Mouse (Mus musculus) kidney, adult 2 months (tissue): ENCODE measurements around the gene Ccm2l. TPM values are rescaled to one million over a fixed set of nuclear protein-coding genes. Genes with fewer than 3 reads are reported as not detected.

Experiments
- DNase-seq: peaks from one replicate; pipeline ENCODE4 v3.0.0; 2021
- H3K27ac ChIP-seq: fragments of 200-500 bp; 2 replicates; pipeline ENCODE4 v1.5.1; 2012; ENCODE audit warnings: low read depth, low read length, control low read depth, inconsistent platforms; ENCODE audit not compliant: insufficient read depth
- H3K27me3 ChIP-seq: fragments of 200-500 bp; replicated peaks from 2 replicates; pipeline ENCODE4 v1.6.1; 2012; ENCODE audit warnings: mild to moderate bottlenecking, moderate library complexity, low read length, inconsistent platforms; ENCODE audit not compliant: control insufficient read depth, insufficient read depth
- H3K36me3 ChIP-seq: fragments of 200-500 bp; 2 replicates; pipeline ENCODE4 v1.6.1; 2012; ENCODE audit warnings: mild to moderate bottlenecking, moderate library complexity, low read length, inconsistent platforms; ENCODE audit not compliant: control insufficient read depth, insufficient read depth
- H3K4me1 ChIP-seq: fragments of 200-500 bp; 2 replicates; pipeline ENCODE4 v1.6.1; 2011; ENCODE audit warnings: low read length; ENCODE audit not compliant: control insufficient read depth, insufficient read depth
- H3K4me3 ChIP-seq: fragments of 200-500 bp; 2 replicates; pipeline ENCODE4 v1.5.1; 2011; ENCODE audit warnings: mild to moderate bottlenecking, low read depth, low read length, control low read depth; ENCODE audit not compliant: insufficient read depth
- CTCF ChIP-seq: fragments of 200-500 bp; conservative IDR thresholded peaks from 2 replicates; pipeline ENCODE4 v1.5.1; 2011; ENCODE audit warnings: low read depth, mild to moderate bottlenecking, control low read depth, low read length, moderate library complexity, mixed read lengths; ENCODE audit not compliant: insufficient read depth, insufficient read length
- POLR2A ChIP-seq: fragments of 200-500 bp; IDR thresholded peaks from one replicate; pipeline ENCODE4 v1.6.1; 2011; ENCODE audit warnings: low read depth, low read length, control low read depth
- WGBS: fragments of 180-500 bp; shearing (Covaris S2); methylation state at CpG from one replicate; pipeline ENCODE4 v1.1.7; 2018; 5-methylcytosine and 5-hydroxymethylcytosine counted together
- polyA plus RNA-seq: library from polyadenylated mRNA; depleted of rRNA; stranded (reverse); fragments of >200 nt; gene quantifications from 2 replicates; pipeline ENCODE4 v1.2.3, GENCODE M21; 2012

The Ccm2l gene
- polyA plus RNA-seq, 1 experiment: 23.0 TPM

DNA sequence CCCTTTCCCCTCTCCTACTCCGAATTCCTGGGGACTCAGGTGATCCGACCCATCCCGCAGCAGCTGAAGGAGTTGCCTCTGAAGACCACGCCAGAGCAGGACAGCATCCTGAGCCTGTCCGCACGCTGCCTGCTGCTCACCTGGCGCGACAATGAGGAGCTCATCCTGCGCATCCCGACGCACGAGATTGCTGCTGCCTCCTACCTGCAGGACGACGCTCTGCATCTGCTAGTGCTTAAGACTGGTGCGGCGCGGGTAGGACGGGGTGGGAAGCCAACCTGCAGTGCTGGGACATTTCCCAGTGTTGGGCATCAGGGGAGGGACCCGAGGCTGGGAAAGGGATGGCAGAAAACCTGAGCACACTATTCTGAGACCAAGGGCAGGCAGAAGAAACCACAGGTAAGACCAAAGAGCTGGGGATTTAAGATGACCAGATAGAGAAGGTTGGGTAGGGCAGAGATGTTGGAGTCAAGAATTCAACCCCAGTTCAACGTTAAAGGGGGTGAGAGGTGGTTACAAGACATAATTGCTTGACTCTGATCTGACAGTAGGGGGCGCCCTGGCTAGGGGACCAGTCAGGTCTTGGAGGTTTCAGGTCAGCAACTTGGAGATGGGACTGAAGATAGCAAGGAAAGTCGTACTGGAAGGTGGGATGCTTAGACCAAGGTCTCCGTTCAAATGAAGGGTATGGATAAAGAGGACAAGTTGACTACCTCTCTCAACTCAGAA lies 5.2 kb downstream of the Ccm2l start:
- Histone ChIP-seq H3K4me1 (no peaks in the 10 kb centered on the region), H3K27ac (no peak overlapping the region), H3K27me3 (peaks cover 2% of the 10 kb centered on the region; the same call in 1 of the 2 replicates), H3K36me3 (no peaks in the 10 kb centered on the region), H3K4me3 (no peak overlapping the region)
- peak; percentile 36 for DNase-seq
- 23% methylated on average over 23 of the region's 23 CpGs for WGBS
- peak; percentile 74 for TF ChIP-seq CTCF
- no peak for TF ChIP-seq POLR2A

DNA sequence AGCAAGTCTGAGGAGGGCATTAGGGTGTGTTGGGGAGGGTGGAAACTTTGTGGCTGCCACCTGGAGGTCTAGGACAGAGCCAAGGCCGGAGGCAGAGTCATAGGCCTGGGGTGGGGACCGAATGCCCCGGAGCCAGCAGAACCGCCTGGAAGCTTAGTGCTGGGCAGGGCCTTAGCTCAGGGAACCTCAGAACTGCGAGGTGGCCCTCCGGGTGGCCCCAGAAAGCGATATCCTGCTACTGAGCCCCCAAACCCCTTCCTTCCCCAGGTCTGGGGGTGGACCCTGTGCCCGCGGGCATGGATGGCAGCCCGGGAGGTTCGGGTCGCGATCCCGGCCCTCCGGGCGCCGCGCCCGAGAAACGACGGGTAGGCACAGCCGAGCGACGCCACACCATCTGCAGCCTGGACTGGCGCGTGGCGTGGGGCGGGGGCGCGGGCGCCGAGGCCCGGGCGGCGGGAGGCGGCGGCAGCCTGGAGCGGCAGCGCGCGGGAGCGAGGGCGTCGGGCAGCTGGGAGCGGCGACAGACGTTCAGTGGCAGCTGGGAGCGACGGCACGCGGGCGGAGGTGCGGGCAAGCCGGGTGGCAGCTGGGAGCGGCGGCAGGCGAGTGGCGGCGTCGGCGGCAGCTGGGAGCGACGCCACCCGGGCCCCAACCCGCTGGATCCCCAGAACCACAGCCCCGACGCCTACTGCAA lies 5.9 kb downstream of the Ccm2l start:
- no peaks in the 10 kb centered on the region for H3K4me1 ChIP-seq
- H3K27me3 ChIP-seq: peaks cover 2% of the 10 kb centered on the region; the same call in 1 of the 2 replicates
- TF ChIP-seq CTCF: no peak
- no peak for TF ChIP-seq POLR2A
- no peak for DNase-seq
- H3K27ac ChIP-seq: no peak overlapping the region
- 39% methylated on average over 67 of the region's 67 CpGs for WGBS
- H3K36me3 ChIP-seq: no peaks in the 10 kb centered on the region
- H3K4me3 ChIP-seq: no peak overlapping the region

DNA sequence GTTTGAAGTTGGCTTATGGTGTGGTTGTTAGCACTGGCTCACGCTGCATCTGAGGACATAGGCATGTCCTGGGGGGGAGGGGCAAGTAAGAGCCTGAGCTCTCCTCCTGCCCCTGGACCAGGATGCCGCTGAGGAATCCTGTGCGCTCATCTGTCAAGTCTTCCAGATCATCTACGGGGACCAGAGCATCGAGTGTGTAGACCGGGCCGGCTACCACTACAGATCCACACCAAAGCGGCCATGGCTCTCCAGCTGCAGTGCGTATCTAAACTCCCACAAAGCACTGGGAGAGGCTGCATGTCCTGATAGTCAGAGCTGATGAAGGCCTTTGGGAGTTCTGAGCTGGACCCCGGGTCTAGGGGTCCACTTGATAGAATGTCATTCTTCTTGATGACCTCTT lies 8.9 kb downstream of the Ccm2l start:
- no peaks in the 10 kb centered on the region for H3K36me3 ChIP-seq
- H3K4me1 ChIP-seq: no peaks in the 10 kb centered on the region
- H3K4me3 ChIP-seq: no peak overlapping the region
- 79% methylated on average over 10 of the region's 10 CpGs for WGBS
- peaks cover 2% of the 10 kb centered on the region; the same call in 1 of the 2 replicates for H3K27me3 ChIP-seq
- TF ChIP-seq CTCF: no peak
- TF ChIP-seq POLR2A: no peak
- DNase-seq: no peak
- H3K27ac ChIP-seq: no peak overlapping the region

DNA sequence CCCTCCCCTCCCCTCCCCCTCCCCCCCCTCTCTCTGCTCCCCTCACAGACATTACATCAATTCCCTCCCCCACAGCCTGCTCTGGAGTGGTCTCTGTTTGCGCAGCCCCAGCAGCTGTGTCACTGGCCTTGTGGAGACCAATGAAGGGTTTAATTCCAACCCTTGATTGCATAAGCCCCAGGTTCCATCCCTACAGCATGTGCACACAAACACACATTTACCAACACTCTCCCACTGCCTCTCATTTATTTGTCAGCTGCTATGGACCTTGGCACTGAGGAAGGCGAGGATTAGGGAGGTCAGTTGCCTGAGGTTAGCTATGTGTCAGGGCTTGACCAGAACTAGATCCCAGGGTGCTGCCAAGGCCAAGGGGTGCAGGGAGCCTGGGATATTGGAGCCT lies 10.2 kb downstream of the Ccm2l start:
- Histone ChIP-seq H3K4me3 (no peak overlapping the region), H3K27ac (no peak overlapping the region), H3K36me3 (no peaks in the 10 kb centered on the region), H3K4me1 (no peaks in the 10 kb centered on the region), H3K27me3 (peaks cover 2% of the 10 kb centered on the region; the same call in 1 of the 2 replicates)
- no peak for TF ChIP-seq CTCF
- TF ChIP-seq POLR2A: no peak
- DNase-seq: no peak
- WGBS: 48% methylated on average over 2 of the region's 2 CpGs

DNA sequence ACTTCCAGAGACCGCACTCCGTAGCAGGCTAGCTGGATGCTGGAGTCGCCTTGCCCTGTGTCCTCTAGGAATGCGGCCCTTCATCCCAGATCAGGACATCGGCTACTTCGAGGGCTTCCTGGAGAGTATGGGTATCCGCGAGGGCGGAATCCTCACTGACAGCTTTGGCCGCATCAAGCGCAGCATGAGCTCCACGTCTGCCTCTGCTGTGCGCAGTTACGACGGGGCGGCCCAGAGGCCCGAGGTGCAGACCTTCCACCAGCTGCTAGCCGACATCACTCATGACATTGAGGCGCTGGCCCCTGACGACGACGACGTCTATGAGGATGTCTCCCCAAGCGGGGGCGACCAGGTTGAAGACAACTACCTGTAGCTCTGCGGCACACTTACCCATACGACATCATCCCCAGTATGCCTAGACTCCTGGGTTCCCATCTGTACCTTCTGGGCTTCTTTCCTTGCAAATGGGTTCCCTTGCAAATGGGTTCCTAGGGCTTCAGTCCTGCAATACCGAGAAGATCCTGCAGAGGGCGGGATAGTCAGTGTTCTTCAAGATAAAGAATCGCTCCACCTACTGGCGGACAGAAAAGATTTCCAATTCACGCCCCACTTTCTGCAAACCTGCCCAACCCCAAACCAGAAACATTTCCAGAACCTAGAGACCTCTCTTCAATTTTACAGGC lies 15.2 kb downstream of the Ccm2l start:
- Histone ChIP-seq H3K27ac (no peak overlapping the region), H3K36me3 (no peaks in the 10 kb centered on the region), H3K4me3 (no peak overlapping the region), H3K27me3 (no peaks in the 10 kb centered on the region), H3K4me1 (peaks cover 4% of the 10 kb centered on the region; the same call in 1 of the 2 replicates)
- peak; percentile 83 for DNase-seq
- TF ChIP-seq CTCF (peak; percentile 98), POLR2A (no peak)
- WGBS: 40% methylated on average over 32 of the region's 32 CpGs

DNA sequence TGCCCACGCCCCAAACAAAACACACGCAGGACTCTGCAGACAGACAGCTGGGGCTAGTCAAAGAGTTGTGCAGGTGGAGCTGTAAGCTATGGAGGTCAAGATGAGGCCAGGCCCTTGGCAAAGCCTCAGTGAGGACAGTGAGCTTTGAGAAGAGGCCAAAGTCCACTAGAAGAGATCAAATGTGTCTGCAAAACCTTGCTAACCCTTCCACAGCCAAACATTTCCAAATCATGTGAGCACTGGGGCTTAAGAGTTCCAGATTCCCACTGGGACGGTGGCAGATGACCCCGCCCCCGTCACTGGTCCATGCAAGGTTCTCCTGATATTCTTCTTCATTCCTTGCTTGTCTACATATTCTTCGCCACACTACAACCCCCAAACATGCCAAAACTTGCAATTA lies 16.1 kb downstream of the Ccm2l start:
- TF ChIP-seq CTCF (no peak), POLR2A (no peak)
- H3K27me3 ChIP-seq: no peaks in the 10 kb centered on the region
- no peak overlapping the region for H3K4me3 ChIP-seq
- WGBS: 69% methylated on average over 6 of the region's 6 CpGs
- H3K36me3 ChIP-seq: no peaks in the 10 kb centered on the region
- no peak overlapping the region for H3K27ac ChIP-seq
- DNase-seq: peak; percentile 87
- peaks cover 4% of the 10 kb centered on the region; the same call in 1 of the 2 replicates for H3K4me1 ChIP-seq

DNA sequence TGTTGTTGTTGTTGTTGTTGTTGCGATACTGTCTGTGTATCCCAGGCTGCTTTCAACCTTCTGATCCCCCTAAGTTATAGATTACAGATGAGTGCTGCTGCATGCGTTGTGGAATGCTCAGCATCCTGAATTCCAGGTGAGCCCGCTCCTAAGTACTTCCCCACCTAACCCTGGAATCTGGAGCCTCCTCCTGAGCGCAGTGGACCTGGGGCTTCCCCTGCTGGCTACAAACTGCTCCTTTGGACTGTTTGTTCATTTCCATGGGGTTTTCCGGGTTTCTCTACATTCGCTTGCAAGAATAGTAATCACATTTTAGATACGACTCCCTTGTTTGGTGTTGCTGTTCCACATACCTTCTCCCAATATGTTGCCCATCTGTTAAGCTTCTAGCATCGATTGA lies 17.5 kb downstream of the Ccm2l start:
- no peak overlapping the region for H3K4me3 ChIP-seq
- no peaks in the 10 kb centered on the region for H3K27me3 ChIP-seq
- peaks cover 4% of the 10 kb centered on the region; the same call in 1 of the 2 replicates for H3K4me1 ChIP-seq
- no peaks in the 10 kb centered on the region for H3K36me3 ChIP-seq
- no peak overlapping the region for H3K27ac ChIP-seq
- no peak for TF ChIP-seq CTCF
- TF ChIP-seq POLR2A: no peak
- no peak for DNase-seq
- 85% methylated on average over 8 of the region's 8 CpGs for WGBS
